ENCODE assay signal across 8 mouse cellular contexts in the genomic region with DNA sequence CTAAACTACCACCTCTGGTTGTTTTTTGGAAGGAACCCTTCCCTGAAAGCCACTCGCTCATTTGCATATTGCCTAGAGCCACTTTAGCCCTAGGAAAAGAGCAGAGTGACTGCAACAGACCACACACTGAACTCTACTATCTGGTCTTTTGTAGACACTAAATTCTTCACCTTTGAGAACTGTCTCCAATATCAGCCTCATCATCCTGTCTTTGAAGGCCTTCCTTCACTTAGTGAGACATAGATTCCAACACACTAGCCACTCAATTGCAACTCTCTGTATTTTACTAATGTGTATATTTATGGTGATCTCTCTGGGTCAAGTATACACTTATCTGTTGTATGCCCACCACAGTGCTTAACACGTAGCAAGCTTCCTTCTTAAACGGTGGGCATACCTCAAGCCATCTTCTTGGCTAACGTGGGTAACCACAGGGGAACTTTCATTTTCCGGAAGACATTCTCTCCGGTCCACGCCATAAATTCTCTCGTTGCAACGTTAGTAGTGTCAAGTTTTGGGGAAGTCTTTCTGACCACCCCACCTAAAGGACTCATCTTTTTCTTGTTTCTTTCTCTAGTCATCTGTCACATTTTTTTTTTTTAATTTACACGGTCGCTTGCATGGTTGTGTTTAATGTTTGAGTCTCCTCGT. TPM values are rescaled to one million over a fixed set of nuclear protein-coding genes. Genes with fewer than 3 reads are reported as not detected.
DNase-seq lines count a peak whose midpoint lies in the region; ATAC-seq and TF ChIP-seq lines count a peak whose summit lies in the region.

No protein-coding gene starts in this region.

- H3K9me3 ChIP-seq in lung, embryonic 14.5 days (ENCODE audit: low read depth, low read length): no peaks in the 10 kb centered on the region
- no peaks in the 10 kb centered on the region for H3K9me3 ChIP-seq in embryonic facial prominence, embryonic 10.5 days
- H3K9me3 ChIP-seq in intestine, embryonic 16.5 days (ENCODE audit: control insufficient read depth, low read length): no peaks in the 10 kb centered on the region
- no peaks in the 10 kb centered on the region for H3K9me3 ChIP-seq in neural tube, embryonic 14.5 days (ENCODE audit: control insufficient read depth, low read length)

- peak overlapping the region; percentile 63; the same call in 1 of the 2 replicates for H3K27ac ChIP-seq in lung, embryonic 14.5 days (ENCODE audit: low read depth)
- peak overlapping the region; percentile 96 for H3K27ac ChIP-seq in embryonic facial prominence, embryonic 10.5 days (replicated peaks)
- H3K27ac ChIP-seq in intestine, embryonic 16.5 days (ENCODE audit: low read length): peak overlapping the region; percentile 77; the same call in 1 of the 2 replicates
- peak overlapping the region; percentile 80 for H3K27ac ChIP-seq in neural tube, embryonic 14.5 days (ENCODE audit: low read depth, low read length)

- peak overlapping the region; percentile 85 for H3K4me3 ChIP-seq in lung, embryonic 14.5 days (ENCODE audit: low read depth, low read length)
- peak overlapping the region; percentile 95 for H3K4me3 ChIP-seq in embryonic facial prominence, embryonic 10.5 days
- H3K4me3 ChIP-seq in intestine, embryonic 16.5 days (ENCODE audit: low read length): peak overlapping the region; percentile 88
- H3K4me3 ChIP-seq in neural tube, embryonic 14.5 days (ENCODE audit: low read depth, low read length): peak overlapping the region; percentile 87

- ATAC-seq in lung, embryonic 14.5 days (ENCODE audit: insufficient read depth): no peak
- no peak for ATAC-seq in intestine, embryonic 16.5 days
- no peak for ATAC-seq in neural tube, embryonic 14.5 days (ENCODE audit: low read depth)

- 40% methylated on average over 12 of the region's 12 CpGs for WGBS in lung, embryonic 14.5 days
- 32% methylated on average over 12 of the region's 12 CpGs for WGBS in embryonic facial prominence, embryonic 10.5 days
- WGBS in intestine, embryonic 16.5 days: 39% methylated on average over 12 of the region's 12 CpGs
- WGBS in neural tube, embryonic 14.5 days: 32% methylated on average over 12 of the region's 12 CpGs

- intact Hi-C loops in left cerebral cortex, postnatal 36 days (cut with DNase I): loop anchor here (2.0 to 5.0 kb wide), 2 partner anchors 36 to 49 kb away; no protein-coding TSS in a partner anchor
- intact Hi-C loops in left cerebral cortex, postnatal 10 days (cut with DNase I): loop anchor here (5.0 kb wide), 2 partner anchors 36 to 54 kb away; no protein-coding TSS in a partner anchor

- no peak for TF ChIP-seq CTCF in lung, embryonic 14.5 days (IDR thresholded peaks at IDR 0.05; ENCODE audit: low read depth)

- H3K9ac ChIP-seq in lung, embryonic 14.5 days: peak overlapping the region; percentile 90
- H3K9ac ChIP-seq in intestine, embryonic 16.5 days (ENCODE audit: low read depth, low read length): peak overlapping the region; percentile 94
- peak overlapping the region; percentile 96 for H3K9ac ChIP-seq in neural tube, embryonic 14.5 days (replicated peaks; ENCODE audit: low read depth, low read length)

- H3K4me2 ChIP-seq in lung, embryonic 14.5 days: peak overlapping the region; percentile 81
- H3K4me2 ChIP-seq in intestine, embryonic 16.5 days (ENCODE audit: low read depth, low read length): peak overlapping the region; percentile 67
- peak overlapping the region; percentile 86 for H3K4me2 ChIP-seq in neural tube, embryonic 14.5 days (ENCODE audit: low read depth, low read length)

- H3K27me3 ChIP-seq in lung, embryonic 14.5 days (ENCODE audit: insufficient read depth, low read length): no peaks in the 10 kb centered on the region
- H3K27me3 ChIP-seq in embryonic facial prominence, embryonic 10.5 days (replicated peaks; ENCODE audit: low read depth, poor library complexity, severe bottlenecking): no peaks in the 10 kb centered on the region
- no peaks in the 10 kb centered on the region for H3K27me3 ChIP-seq in intestine, embryonic 16.5 days (replicated peaks; ENCODE audit: control insufficient read depth, insufficient read depth, low read length)
- H3K27me3 ChIP-seq in neural tube, embryonic 14.5 days (ENCODE audit: control insufficient read depth, insufficient read depth, low read length): no peaks in the 10 kb centered on the region

- H3K4me1 ChIP-seq in lung, embryonic 14.5 days (ENCODE audit: insufficient read depth): 0 out of 2 replicates have a peak, but pooled peaks cover 4% of the 10 kb centered on the region
- H3K4me1 ChIP-seq in embryonic facial prominence, embryonic 10.5 days: peaks cover 11% of the 10 kb centered on the region
- H3K4me1 ChIP-seq in intestine, embryonic 16.5 days (ENCODE audit: control insufficient read depth, insufficient read depth, low read length): peaks cover 8% of the 10 kb centered on the region; the same call in 1 of the 2 replicates
- H3K4me1 ChIP-seq in neural tube, embryonic 14.5 days (ENCODE audit: control insufficient read depth, insufficient read depth, low read length): 0 out of 2 replicates have a peak, but pooled peaks cover 3% of the 10 kb centered on the region

- DNase-seq in lung, embryonic 14.5 days: no peak
- DNase-seq in lung, postnatal 25 days (ENCODE audit: low spot score): no peak
- no peak for DNase-seq in embryonic facial prominence, embryonic 10.5 days (ENCODE audit: low spot score)
- DNase-seq in left cerebral cortex, postnatal 36 days (ENCODE audit: low spot score in 2 of 2): no peak
- no peak for DNase-seq in left cerebral cortex, postnatal 10 days (ENCODE audit: extremely low spot score in 1 of 2, low spot score in 2 of 2)
- DNase-seq in urinary bladder, adult 18-20 months (ENCODE audit: low spot score in 2 of 2): no peak

- H3K36me3 ChIP-seq in lung, embryonic 14.5 days (ENCODE audit: insufficient read depth): peaks cover 25% of the 10 kb centered on the region
- peaks cover 29% of the 10 kb centered on the region for H3K36me3 ChIP-seq in embryonic facial prominence, embryonic 10.5 days (replicated peaks)
- peaks cover 14% of the 10 kb centered on the region for H3K36me3 ChIP-seq in intestine, embryonic 16.5 days (ENCODE audit: control insufficient read depth, insufficient read depth, low read length)
- peaks cover 12% of the 10 kb centered on the region for H3K36me3 ChIP-seq in neural tube, embryonic 14.5 days (ENCODE audit: control insufficient read depth, insufficient read depth, low read length)

RNA-seq across cellular contexts. Expression of a gene that starts 0.9 kb away (rescaled TPM):
- polyA plus RNA-seq in lung, embryonic 14.5 days (2014; fragmentation: Nextera tagmentation; extraction: Ambion mirVana): 19.7 and 22.0 TPM in 2 replicates
- polyA plus RNA-seq in embryonic facial prominence, embryonic 10.5 days (2016; fragmentation: Nextera tagmentation; extraction: Ambion mirVana): 20.9 and 23.0 TPM in 2 replicates
- polyA plus RNA-seq in intestine, embryonic 16.5 days (2015; fragmentation: Nextera tagmentation; extraction: Ambion mirVana): 11.9 and 15.2 TPM in 2 replicates
- polyA plus RNA-seq in neural tube, embryonic 14.5 days (2014; fragmentation: Nextera tagmentation; extraction: Ambion mirVana): 12.9 and 14.9 TPM in 2 replicates
- total RNA-seq in left cerebral cortex, postnatal 36 days (2021): 1 to 10 TPM; 6.0 to 6.4 TPM
- total RNA-seq in left cerebral cortex, postnatal 10 days (2021): 1 to 10 TPM; 4.8 to 5.6 TPM

RNA-seq across cellular contexts. Expression of a gene that starts 49.5 kb away (rescaled TPM):
- 36.7 and 44.2 TPM in 2 replicates for polyA plus RNA-seq in lung, embryonic 14.5 days (2014; fragmentation: Nextera tagmentation; extraction: Ambion mirVana)
- polyA plus RNA-seq in embryonic facial prominence, embryonic 10.5 days (2016; fragmentation: Nextera tagmentation; extraction: Ambion mirVana): 66.2 and 70.1 TPM in 2 replicates
- polyA plus RNA-seq in intestine, embryonic 16.5 days (2015; fragmentation: Nextera tagmentation; extraction: Ambion mirVana): 29.9 and 33.5 TPM in 2 replicates
- polyA plus RNA-seq in neural tube, embryonic 14.5 days (2014; fragmentation: Nextera tagmentation; extraction: Ambion mirVana): 38.9 and 47.5 TPM in 2 replicates
- 10 to 100 TPM; 20.2 to 24.0 TPM for total RNA-seq in left cerebral cortex, postnatal 36 days (2021)
- 10 to 100 TPM; 30.7 to 34.3 TPM for total RNA-seq in left cerebral cortex, postnatal 10 days (2021)
